8 mouse cellular contexts compared by ENCODE assay signal in the genomic region with DNA sequence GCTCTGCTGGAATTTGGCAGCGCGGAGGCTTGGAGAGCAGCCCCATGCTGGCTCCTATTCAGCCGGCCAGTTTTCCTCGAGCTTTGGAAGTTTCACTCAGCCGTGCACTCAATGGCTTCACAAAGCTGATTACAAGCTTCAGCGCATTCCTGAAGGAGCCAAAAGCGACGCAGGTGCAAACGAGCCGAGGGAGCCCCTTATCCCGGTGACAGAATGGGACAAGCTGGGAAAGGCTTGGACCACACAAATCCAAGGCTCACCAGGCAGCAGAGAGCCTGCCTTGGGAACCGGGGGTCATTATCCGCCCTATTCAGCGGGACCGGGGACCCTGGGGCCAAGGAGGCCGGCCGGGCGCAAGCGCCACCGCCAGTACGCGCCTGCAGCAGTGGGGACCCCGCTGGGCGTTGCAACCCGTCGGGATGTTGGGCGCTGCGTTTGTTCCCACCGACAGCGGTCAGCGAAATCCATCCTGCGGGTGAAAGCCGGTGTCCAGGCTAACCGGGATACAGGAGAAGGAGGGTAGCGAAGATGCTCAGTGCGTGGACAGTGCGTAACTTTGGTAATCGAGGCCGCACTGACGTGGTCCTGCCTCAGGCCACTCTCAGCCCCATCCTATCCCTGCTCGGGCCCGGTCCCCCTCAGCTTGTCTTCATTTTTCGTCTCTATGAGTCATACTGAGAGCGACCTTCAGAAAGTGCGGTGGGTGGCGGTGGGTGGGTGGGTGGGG. TPM values are rescaled to one million over a fixed set of nuclear protein-coding genes. Genes with fewer than 3 reads are reported as not detected.
A peak's percentile ranks its signal among the peaks of the same experiment; 100 is the strongest.
DNase-seq lines count a peak whose midpoint lies in the region; ATAC-seq and TF ChIP-seq lines count a peak whose summit lies in the region.

No protein-coding gene starts in this region.

- peak overlapping the region; percentile 42 for H3K4me2 ChIP-seq in heart, embryonic 16.5 days (ENCODE audit: low read depth, low read length)

- intact Hi-C loops in left cerebral cortex, postnatal 10 days (cut with DNase I) = no loop called here

- no peak overlapping the region for H3K4me3 ChIP-seq in lung, adult 2 months (replicated peaks; ENCODE audit: extremely low read depth, low read depth, low read length)
- peak overlapping the region; percentile 51 for H3K4me3 ChIP-seq in embryonic facial prominence, embryonic 10.5 days
- peak overlapping the region; percentile 24; the same call in 1 of the 2 replicates for H3K4me3 ChIP-seq in heart, embryonic 16.5 days (ENCODE audit: low read length)

- H3K27ac ChIP-seq in embryonic facial prominence, embryonic 10.5 days (replicated peaks) = peak overlapping the region; percentile 77
- no peak overlapping the region for H3K27ac ChIP-seq in heart, embryonic 16.5 days (ENCODE audit: low read length)

- peak; percentile 21 for DNase-seq in lung, postnatal 14 days
- no peak for DNase-seq in lung, adult 2 months
- peak; percentile 63 for DNase-seq in embryonic facial prominence, embryonic 10.5 days (ENCODE audit: low spot score)
- DNase-seq in left cerebral cortex, postnatal 10 days (ENCODE audit: extremely low spot score in 1 of 2, low spot score in 2 of 2) = peak; percentile 43 to 63
- peak; percentile 86 for DNase-seq in retina, postnatal 1 day
- no peak for DNase-seq in thymus, postnatal 4 days

- H3K27me3 ChIP-seq in embryonic facial prominence, embryonic 10.5 days (replicated peaks; ENCODE audit: low read depth, poor library complexity, severe bottlenecking) = peaks cover 99% of the 10 kb centered on the region
- H3K27me3 ChIP-seq in heart, embryonic 16.5 days (ENCODE audit: control insufficient read depth, insufficient read depth, low read length) = peaks cover 96% of the 10 kb centered on the region

- TF ChIP-seq CTCF in lung, adult 2 months (IDR thresholded peaks at IDR 0.05; ENCODE audit: insufficient read depth, low read length) = no peak

- no peaks in the 10 kb centered on the region for H3K4me1 ChIP-seq in lung, adult 2 months (ENCODE audit: control insufficient read depth, insufficient read depth, low read length)
- H3K4me1 ChIP-seq in embryonic facial prominence, embryonic 10.5 days = peaks cover 48% of the 10 kb centered on the region
- H3K4me1 ChIP-seq in heart, embryonic 16.5 days (ENCODE audit: control insufficient read depth, insufficient read depth, low read length) = peaks cover 3% of the 10 kb centered on the region; the same call in 1 of the 2 replicates

- no peaks in the 10 kb centered on the region for H3K9me3 ChIP-seq in embryonic facial prominence, embryonic 10.5 days
- H3K9me3 ChIP-seq in heart, embryonic 16.5 days (replicated peaks; ENCODE audit: control insufficient read depth, low read length) = no peaks in the 10 kb centered on the region

- no peak for ATAC-seq in heart, embryonic 16.5 days (replicated peaks; ENCODE audit: extremely low read depth, insufficient read depth, low FRiP score)
- no peak for ATAC-seq in erythroid progenitor cell, adult 5-6 weeks (replicated peaks; ENCODE audit: low FRiP score, poor library complexity, severe bottlenecking)

- 3% methylated on average over 46 of the region's 46 CpGs for WGBS in lung, adult 2 months
- WGBS in embryonic facial prominence, embryonic 10.5 days = under 1% methylated on average over 46 of the region's 46 CpGs
- WGBS in heart, embryonic 16.5 days = 2% methylated on average over 46 of the region's 46 CpGs

- no peak overlapping the region for H3K9ac ChIP-seq in heart, embryonic 16.5 days (ENCODE audit: low read length)

- no peak for TF ChIP-seq POLR2A in lung, adult 2 months (IDR thresholded peaks at IDR 0.05; ENCODE audit: borderline replicate concordance, extremely low read depth, low read depth, low read length)

- H3K36me3 ChIP-seq in embryonic facial prominence, embryonic 10.5 days (replicated peaks) = no peaks in the 10 kb centered on the region
- no peaks in the 10 kb centered on the region for H3K36me3 ChIP-seq in heart, embryonic 16.5 days (ENCODE audit: control insufficient read depth, insufficient read depth)

RNA-seq across cellular contexts. Expression of a gene that starts 35.2 kb away (rescaled TPM):
- polyA plus RNA-seq in lung, adult 2 months (2012; rRNA removed) = not detected in 2 replicates
- polyA plus RNA-seq in embryonic facial prominence, embryonic 10.5 days (2016; fragmentation: Nextera tagmentation; extraction: Ambion mirVana) = 1.0 and 1.1 TPM in 2 replicates
- not detected in 2 replicates for polyA plus RNA-seq in heart, embryonic 16.5 days (2015; fragmentation: Nextera tagmentation; extraction: Ambion mirVana)
- 1 to 10 TPM; 8.4 to 9.0 TPM for total RNA-seq in left cerebral cortex, postnatal 10 days (2021)
- total RNA-seq in erythroid progenitor cell, adult 5-6 weeks (2015; ENCODE audit: low replicate concordance) = not detected in 2 replicates
- total RNA-seq in erythroid progenitor cell, adult 5-6 weeks (2017; ENCODE audit: low replicate concordance) = not detected in 2 replicates

Comparison
In these comparisons a context has a peak if more than half of its experiments do, and no peak if none do; other contexts are left out.
1. DNase-seq: peak in lung, postnatal 14 days (single experiment), embryonic facial prominence, embryonic 10.5 days (single experiment), left cerebral cortex, postnatal 10 days (2 of 2) and retina, postnatal 1 day (single experiment); none in lung, adult 2 months (single experiment) and thymus, postnatal 4 days (single experiment).